Mouse (Mus musculus) bone marrow macrophage, adult 2 months (primary cell): Measurements from ENCODE around the gene Ptgds. TPM values are rescaled to one million over a fixed set of nuclear protein-coding genes. Genes with fewer than 3 reads are reported as not detected.

ENCODE experiments used
- H3K27ac ChIP-seq: 2 replicates; pipeline ENCODE4 v1.5.1; 2012; ENCODE audit warnings: low read depth, low read length; ENCODE audit not compliant: insufficient read depth
- H3K4me1 ChIP-seq: 2 replicates; pipeline ENCODE4 v1.6.1; 2012; ENCODE audit warnings: low read length; ENCODE audit not compliant: control insufficient read depth, insufficient read depth
- H3K4me3 ChIP-seq: 2 replicates; pipeline ENCODE4 v1.5.1; 2012; ENCODE audit warnings: mild to moderate bottlenecking, low read length, moderate library complexity; ENCODE audit not compliant: insufficient read depth
- CTCF ChIP-seq: IDR thresholded peaks from 2 replicates; pipeline ENCODE4 v1.5.1; 2012; ENCODE audit warnings: low read depth, mild to moderate bottlenecking, low read length, moderate library complexity
- POLR2A ChIP-seq: IDR thresholded peaks from 2 replicates; pipeline ENCODE4 v1.6.1; 2012; ENCODE audit warnings: mild to moderate bottlenecking, low read depth, low read length, borderline replicate concordance
- polyA plus RNA-seq: library from polyadenylated mRNA; stranded (reverse); fragments of >200 nt; gene quantifications from 2 replicates; pipeline ENCODE4 v1.2.4, GENCODE M21; 2012; ENCODE audit not compliant: missing spikeins, insufficient read depth, insufficient read length

The Ptgds gene
- polyA plus RNA-seq, 1 experiment = not detected

DNA sequence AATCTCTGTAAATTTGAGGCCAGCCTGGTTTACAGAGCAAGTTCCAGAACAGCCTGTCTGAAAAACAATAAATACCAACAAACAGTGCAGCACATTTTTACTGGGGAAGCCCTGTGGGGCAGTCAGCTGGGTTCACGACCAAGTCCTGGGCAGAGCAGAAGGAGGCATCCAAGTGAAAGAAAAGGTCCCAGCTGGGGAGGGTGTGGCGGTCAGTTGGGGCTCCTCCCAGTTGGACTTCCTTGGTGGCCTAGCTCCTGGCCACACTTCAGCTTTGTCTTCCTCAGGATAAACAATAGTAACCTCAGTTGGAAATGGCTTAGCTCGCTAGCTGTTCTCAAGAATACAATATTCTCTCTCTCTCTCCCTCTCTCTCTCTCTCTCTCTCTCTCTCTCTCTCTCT, 52.4 kb downstream of the Ptgds start:
- H3K4me3 ChIP-seq = no peak overlapping the region
- TF ChIP-seq CTCF (no peak), POLR2A (no peak)
- H3K27ac ChIP-seq = no peak overlapping the region
- peaks cover 3% of the 10 kb centered on the region for H3K4me1 ChIP-seq

Other genes starting within 250 kb of the Ptgds start
- 124 and 135 TPM in 2 replicates for gene Tubb4b, start 245.3 kb downstream of the Ptgds start, polyA plus RNA-seq
- gene Slc34a3, start 235.7 kb downstream of the Ptgds start, polyA plus RNA-seq = not detected in 2 replicates
- not detected in 2 replicates for gene Rnf224, start 233.3 kb downstream of the Ptgds start, polyA plus RNA-seq
- 0.66 TPM in 1 of 2 replicates, not detected in the other for gene Rnf208, start 227.8 kb downstream of the Ptgds start, polyA plus RNA-seq
- not detected in 2 replicates for gene Cysrt1, start 227.6 kb downstream of the Ptgds start, polyA plus RNA-seq
- 1.3 and 6.1 TPM in 2 replicates for gene AL732309.1, start 223.2 kb downstream of the Ptgds start, polyA plus RNA-seq
- gene Tmem203, start 214.6 kb downstream of the Ptgds start, polyA plus RNA-seq = 18.1 and 20.4 TPM in 2 replicates
- 8.8 and 10.2 TPM in 2 replicates for gene Tprn, start 207.4 kb downstream of the Ptgds start, polyA plus RNA-seq
- gene Ssna1, start 197.6 kb downstream of the Ptgds start, polyA plus RNA-seq = 55.1 and 59.7 TPM in 2 replicates
- 84.0 and 89.6 TPM in 2 replicates for gene Anapc2, start 197.6 kb downstream of the Ptgds start, polyA plus RNA-seq
- not detected in 2 replicates for gene Tmem210, start 181.9 kb downstream of the Ptgds start, polyA plus RNA-seq
- not detected in 2 replicates for gene Lrrc26, start 180.1 kb downstream of the Ptgds start, polyA plus RNA-seq
- 0.79 TPM in 1 of 2 replicates, not detected in the other for gene Grin1, start 150.9 kb downstream of the Ptgds start, polyA plus RNA-seq
- 36.1 and 43.5 TPM in 2 replicates for gene Man1b1, start 137.7 kb downstream of the Ptgds start, polyA plus RNA-seq
- 93.4 and 99.0 TPM in 2 replicates for gene Dpp7, start 113.7 kb downstream of the Ptgds start, polyA plus RNA-seq
- gene Uap1l1, start 104.4 kb downstream of the Ptgds start, polyA plus RNA-seq = 175 and 203 TPM in 2 replicates
- gene Sapcd2, start 97.7 kb downstream of the Ptgds start, polyA plus RNA-seq = 7.2 and 8.0 TPM in 2 replicates
- gene Entpd2, start 74.2 kb downstream of the Ptgds start, polyA plus RNA-seq = not detected in 2 replicates
- 5.0 and 6.6 TPM in 2 replicates for gene Npdc1, start 70.7 kb downstream of the Ptgds start, polyA plus RNA-seq
- 9.5 and 9.6 TPM in 2 replicates for gene Fut7, start 46.8 kb downstream of the Ptgds start, polyA plus RNA-seq
- 14.9 and 16.4 TPM in 2 replicates for gene Abca2, start 41.3 kb downstream of the Ptgds start, polyA plus RNA-seq
- gene Clic3, start 13.2 kb downstream of the Ptgds start, polyA plus RNA-seq = not detected in 2 replicates
- 22.4 and 26.2 TPM in 2 replicates for gene Paxx, start 9.0 kb downstream of the Ptgds start, polyA plus RNA-seq
- not detected in 2 replicates for gene Lcn12, start 23.9 kb upstream of the Ptgds start, polyA plus RNA-seq
- 35.0 and 35.4 TPM in 2 replicates for gene Fbxw5, start 30.7 kb upstream of the Ptgds start, polyA plus RNA-seq
- 1.8 TPM in 1 of 2 replicates, not detected in the other for gene C8g, start 31.7 kb upstream of the Ptgds start, polyA plus RNA-seq
- gene Traf2, start 76.9 kb upstream of the Ptgds start, polyA plus RNA-seq = 14.8 and 15.5 TPM in 2 replicates
- gene Edf1, start 87.8 kb upstream of the Ptgds start, polyA plus RNA-seq = 142 and 160 TPM in 2 replicates
- 0.60 and 1.3 TPM in 2 replicates for gene Mamdc4, start 104.8 kb upstream of the Ptgds start, polyA plus RNA-seq
- gene Phpt1, start 105.2 kb upstream of the Ptgds start, polyA plus RNA-seq = 20.0 and 23.0 TPM in 2 replicates
- gene Ajm1, start 111.7 kb upstream of the Ptgds start, polyA plus RNA-seq = 0.11 and 0.21 TPM in 2 replicates
- 76.0 and 76.9 TPM in 2 replicates for gene Rabl6, start 138.5 kb upstream of the Ptgds start, polyA plus RNA-seq
- gene Ccdc183, start 147.6 kb upstream of the Ptgds start, polyA plus RNA-seq = not detected in 2 replicates
- 51.6 and 54.3 TPM in 2 replicates for gene Tmem141, start 152.0 kb upstream of the Ptgds start, polyA plus RNA-seq
- 18.6 and 21.5 TPM in 2 replicates for gene Fcna, start 158.0 kb upstream of the Ptgds start, polyA plus RNA-seq
- not detected in 2 replicates for gene Lcn8, start 183.1 kb upstream of the Ptgds start, polyA plus RNA-seq
- not detected in 2 replicates for gene Lcn5, start 187.9 kb upstream of the Ptgds start, polyA plus RNA-seq
- not detected in 2 replicates for gene Lcn6, start 206.7 kb upstream of the Ptgds start, polyA plus RNA-seq
- not detected in 2 replicates for gene Lcn10, start 212.7 kb upstream of the Ptgds start, polyA plus RNA-seq
- not detected in 2 replicates for gene Obp2a, start 230.0 kb upstream of the Ptgds start, polyA plus RNA-seq
- 29.8 and 34.7 TPM in 2 replicates for gene Bmyc, start 236.7 kb upstream of the Ptgds start, polyA plus RNA-seq